Mouse (Mus musculus) neural tube, embryonic 15.5 days (tissue): ENCODE data around the gene Wbp2nl. TPM values are rescaled to one million over a fixed set of nuclear protein-coding genes. Genes with fewer than 3 reads are reported as not detected.

Source experiments
- ATAC-seq: fragments of 200-750 bp; cut with Nextera tagmentation; 2 replicates; pipeline ENCODE4 v1.8.0; 2017; ENCODE audit warnings: mild to moderate bottlenecking, moderate TSS enrichment, moderate library complexity; ENCODE audit not compliant: low FRiP score
- H3K27ac ChIP-seq: fragments of 300-500 bp; sonication (generic); replicated peaks from 2 replicates; pipeline ENCODE4 v1.5.1; 2015; ENCODE audit warnings: mild to moderate bottlenecking, inconsistent platforms
- H3K27me3 ChIP-seq: fragments of 300-500 bp; sonication (generic); replicated peaks from 2 replicates; pipeline ENCODE4 v1.6.1; 2015; ENCODE audit warnings: inconsistent platforms
- H3K36me3 ChIP-seq: fragments of 300-500 bp; sonication (generic); 2 replicates; pipeline ENCODE4 v1.6.1; 2015; ENCODE audit warnings: inconsistent platforms
- H3K4me1 ChIP-seq: fragments of 300-500 bp; sonication (generic); 2 replicates; pipeline ENCODE4 v1.6.1; 2015; ENCODE audit warnings: inconsistent platforms
- H3K4me2 ChIP-seq: fragments of 300-500 bp; sonication (generic); 2 replicates; pipeline ENCODE4 v1.6.1; 2015; ENCODE audit warnings: inconsistent platforms, mild to moderate bottlenecking, moderate library complexity
- H3K4me3 ChIP-seq: fragments of 300-500 bp; sonication (generic); replicated peaks from 2 replicates; pipeline ENCODE4 v1.5.1; 2015; ENCODE audit warnings: mild to moderate bottlenecking, inconsistent platforms
- H3K9ac ChIP-seq: fragments of 300-500 bp; sonication (generic); replicated peaks from 2 replicates; pipeline ENCODE4 v1.6.1; 2015; ENCODE audit warnings: mild to moderate bottlenecking, inconsistent platforms
- H3K9me3 ChIP-seq: fragments of 300-500 bp; sonication (generic); replicated peaks from 2 replicates; pipeline ENCODE4 v1.6.1; 2016; ENCODE audit warnings: inconsistent platforms
- WGBS: fragments of 180-500 bp; shearing (Covaris S2); methylation state at CpG from one replicate; pipeline ENCODE4 v1.1.7; 2015; ENCODE audit warnings: mixed read lengths; 5-methylcytosine and 5-hydroxymethylcytosine counted together
- polyA plus RNA-seq: library from polyadenylated mRNA; unstranded; fragments of >200 nt; fragmentation: Nextera tagmentation; extraction: Ambion mirVana; gene quantifications from 2 replicates; pipeline ENCODE4 v1.2.1, GENCODE M21; 2015

Wbp2nl gene
- 0.10 and 0.13 TPM in 2 replicates for polyA plus RNA-seq

DNA sequence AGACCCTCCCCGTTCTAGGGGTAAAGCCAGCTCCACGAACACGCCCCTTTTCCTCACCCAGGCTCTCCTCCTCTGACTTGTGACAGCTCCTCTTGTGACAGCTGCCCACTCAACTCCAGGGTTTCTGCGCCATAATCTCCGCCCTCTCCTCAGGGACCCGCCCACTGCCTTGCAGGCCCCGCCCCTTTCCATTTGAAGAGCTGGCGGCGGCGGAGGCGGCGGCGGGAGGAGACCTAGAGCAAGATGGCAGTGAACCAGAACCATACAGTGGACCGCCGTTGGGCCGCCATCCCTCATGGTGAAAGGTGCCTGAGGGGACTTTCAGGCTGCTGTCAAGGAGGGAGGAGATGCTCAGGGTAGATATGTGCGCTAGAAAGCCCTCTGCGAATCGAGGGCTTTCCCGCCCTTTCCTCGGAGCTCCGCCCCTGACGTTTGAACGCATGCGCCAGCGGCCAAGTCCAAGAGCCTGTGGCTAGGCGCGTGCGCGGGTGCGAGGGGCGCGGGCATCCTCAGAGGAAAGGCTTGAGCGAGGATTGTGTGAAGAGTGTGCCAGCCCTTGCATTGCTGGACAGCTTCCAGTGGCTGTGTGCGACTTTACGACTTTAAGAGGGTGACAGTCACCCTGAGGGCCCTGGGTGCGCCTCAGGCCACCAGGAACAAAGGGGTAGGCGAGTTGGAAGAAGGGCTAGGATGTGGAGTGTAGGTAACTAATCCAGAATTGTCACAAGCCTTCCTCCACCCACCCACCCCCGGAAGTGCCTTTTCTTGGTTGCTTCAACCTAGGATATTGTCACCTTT, at the start of gene Wbp2nl:
Gene Wbp2nl (plus strand): TSS at position 191 of the 798 bp plus-strand sequence.
- Histone ChIP-seq H3K4me2 (peak within 1 kb of the TSS; percentile 38), H3K27me3 (no peaks in the 10 kb centered on the region), H3K4me3 (0 out of 2 replicates have a peak within 1 kb of the TSS, but pooled peaks have one; percentile 6), H3K36me3 (no peaks in the 10 kb centered on the region), H3K9ac (no peak within 1 kb of the TSS), H3K27ac (no peak within 1 kb of the TSS), H3K4me1 (peaks cover 8% of the 10 kb centered on the region), H3K9me3 (no peaks in the 10 kb centered on the region)
- no peak for ATAC-seq
- 63% methylated on average over 39 of the region's 39 CpGs for WGBS

DNA sequence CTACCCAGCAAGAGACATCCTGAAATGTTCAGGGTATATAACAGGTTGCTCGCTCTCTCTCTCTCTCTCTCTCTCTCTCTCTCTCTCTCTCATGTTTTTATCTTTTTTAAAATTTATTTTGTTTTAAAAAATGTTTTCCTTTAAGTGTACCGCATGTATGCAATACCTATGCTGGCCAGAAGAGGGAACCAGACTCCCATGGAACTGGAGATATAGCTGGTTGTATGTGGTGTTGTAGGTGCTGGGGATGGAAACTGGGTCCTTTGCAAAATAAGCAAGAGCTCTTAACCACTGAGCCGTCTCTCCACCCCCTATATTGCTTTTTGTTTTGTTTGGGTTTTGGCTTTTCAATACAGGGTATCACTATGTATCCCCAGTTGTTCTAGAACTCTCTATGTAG, 47.2 kb upstream of the Wbp2nl start:
- Histone ChIP-seq H3K27me3 (no peaks in the 10 kb centered on the region), H3K27ac (no peak overlapping the region), H3K4me3 (no peak overlapping the region), H3K4me2 (no peak overlapping the region), H3K9me3 (no peaks in the 10 kb centered on the region), H3K9ac (no peak overlapping the region), H3K4me1 (peaks cover 18% of the 10 kb centered on the region), H3K36me3 (no peaks in the 10 kb centered on the region)
- WGBS: 92% methylated on average over 3 of the region's 3 CpGs
- no peak for ATAC-seq

DNA sequence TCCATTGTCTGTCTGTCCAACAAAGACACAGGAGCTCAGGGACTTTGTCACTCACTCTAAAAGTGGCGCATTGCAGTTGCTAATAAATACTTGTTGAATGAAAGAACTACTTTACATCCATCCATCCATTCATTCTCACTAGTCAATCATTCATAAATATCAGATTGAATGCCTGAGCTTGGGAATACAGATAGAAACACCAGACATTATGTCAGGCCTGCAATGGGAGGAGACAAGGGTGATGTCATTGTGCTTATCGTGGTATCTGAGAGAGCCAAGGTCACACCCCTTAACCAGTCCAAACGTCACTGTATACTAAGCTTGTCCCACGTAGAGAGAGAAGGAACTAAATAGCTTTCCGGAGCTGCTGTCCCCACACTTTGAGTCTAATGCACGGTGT, 46.7 kb upstream of the Wbp2nl start, which contains the start of gene 1500009C09Rik:
Gene 1500009C09Rik (plus strand): TSS at position 301 of the 400 bp plus-strand sequence.
- H3K9ac ChIP-seq: no peak within 1 kb of the TSS
- no peaks in the 10 kb centered on the region for H3K9me3 ChIP-seq
- no peaks in the 10 kb centered on the region for H3K27me3 ChIP-seq
- 91% methylated on average over 6 of the region's 6 CpGs for WGBS
- no peaks in the 10 kb centered on the region for H3K36me3 ChIP-seq
- H3K27ac ChIP-seq: no peak within 1 kb of the TSS
- H3K4me2 ChIP-seq: no peak within 1 kb of the TSS
- ATAC-seq: no peak
- H3K4me1 ChIP-seq: peaks cover 23% of the 10 kb centered on the region
- no peak within 1 kb of the TSS for H3K4me3 ChIP-seq

- Histone ChIP-seq H3K4me3 (peak overlapping the region; percentile 50; the same call in 1 of the 2 replicates), H3K4me2 (peak overlapping the region; percentile 67)
Measured at GRCm38 (mm10) chr15:82255248-82255647, 43.5 kb upstream of the Wbp2nl start.

GRCm38 (mm10) chr15:82255944-82256383, 42.8 kb upstream of the Wbp2nl start:
- ATAC-seq: peak; percentile 95
- H3K36me3 ChIP-seq: 0 out of 2 replicates have a peak, but pooled peaks cover 3% of the 10 kb centered on the region
- peak overlapping the region; percentile 61 for H3K9ac ChIP-seq
- peak overlapping the region; percentile 84 for H3K27ac ChIP-seq
- H3K9me3 ChIP-seq: no peaks in the 10 kb centered on the region
- peak overlapping the region; percentile 50 for H3K4me3 ChIP-seq
- whole genome bisulfite sequencing: 4% methylated on average over 10 of the region's 10 CpGs
- H3K27me3 ChIP-seq: no peaks in the 10 kb centered on the region
- peak overlapping the region; percentile 67 for H3K4me2 ChIP-seq
- H3K4me1 ChIP-seq: peaks cover 28% of the 10 kb centered on the region

More at GRCm38 (mm10) chr15:82255248-82255647, 43.5 kb upstream of the Wbp2nl start:
- peaks cover 28% of the 10 kb centered on the region for H3K4me1 ChIP-seq
- H3K9me3 ChIP-seq: no peaks in the 10 kb centered on the region
- no peaks in the 10 kb centered on the region for H3K27me3 ChIP-seq
- WGBS: 30% methylated on average over 4 of the region's 4 CpGs
- 0 out of 2 replicates have a peak, but pooled peaks cover 3% of the 10 kb centered on the region for H3K36me3 ChIP-seq
- no peak for ATAC-seq
- no peak overlapping the region for H3K9ac ChIP-seq
- peak overlapping the region; percentile 84 for H3K27ac ChIP-seq

- 17% methylated on average over 16 of the region's 16 CpGs for WGBS
- no peak for ATAC-seq
Measured at GRCm38 (mm10) chr15:82259510-82259909, 39.2 kb upstream of the Wbp2nl start.

DNA sequence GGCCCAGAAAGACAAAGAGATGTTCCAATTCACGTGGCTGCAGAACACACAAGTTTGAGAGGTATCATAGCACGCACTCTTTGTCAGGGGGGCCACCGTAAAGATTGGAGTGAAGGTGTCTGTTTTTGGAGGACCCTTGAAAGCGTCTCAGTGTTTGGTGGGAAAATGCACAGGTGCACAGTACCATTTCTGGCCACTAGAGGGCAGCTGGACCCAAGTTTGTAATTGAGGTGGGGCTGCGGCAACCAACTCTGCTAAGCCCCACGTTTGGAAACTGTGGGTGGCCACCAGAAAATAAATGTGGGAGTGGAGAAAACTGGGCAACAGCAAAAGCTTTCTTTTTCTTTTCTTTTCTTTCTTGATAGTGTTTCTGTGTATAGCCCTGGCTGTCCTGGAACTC, 32.4 kb upstream of the Wbp2nl start:
- H3K4me2 ChIP-seq: no peak overlapping the region
- 0 out of 2 replicates have a peak, but pooled peaks have one; percentile 26 for ATAC-seq
- H3K9me3 ChIP-seq: no peaks in the 10 kb centered on the region
- H3K27me3 ChIP-seq: no peaks in the 10 kb centered on the region; the same call in 1 of the 2 replicates
- H3K36me3 ChIP-seq: no peaks in the 10 kb centered on the region
- WGBS: 12% methylated on average over 6 of the region's 6 CpGs
- peaks cover 33% of the 10 kb centered on the region for H3K4me1 ChIP-seq
- H3K4me3 ChIP-seq: no peak overlapping the region
- H3K27ac ChIP-seq: no peak overlapping the region
- no peak overlapping the region for H3K9ac ChIP-seq

More at GRCm38 (mm10) chr15:82259510-82259909, 39.2 kb upstream of the Wbp2nl start:
- H3K4me1 ChIP-seq: peaks cover 30% of the 10 kb centered on the region
- 0 out of 2 replicates have a peak, but pooled peaks cover 3% of the 10 kb centered on the region for H3K36me3 ChIP-seq
- H3K4me3 ChIP-seq: no peak overlapping the region
- H3K27ac ChIP-seq: no peak overlapping the region
- H3K27me3 ChIP-seq: no peaks in the 10 kb centered on the region; the same call in 1 of the 2 replicates
- H3K9me3 ChIP-seq: no peaks in the 10 kb centered on the region
- H3K9ac ChIP-seq: no peak overlapping the region
- H3K4me2 ChIP-seq: no peak overlapping the region

DNA sequence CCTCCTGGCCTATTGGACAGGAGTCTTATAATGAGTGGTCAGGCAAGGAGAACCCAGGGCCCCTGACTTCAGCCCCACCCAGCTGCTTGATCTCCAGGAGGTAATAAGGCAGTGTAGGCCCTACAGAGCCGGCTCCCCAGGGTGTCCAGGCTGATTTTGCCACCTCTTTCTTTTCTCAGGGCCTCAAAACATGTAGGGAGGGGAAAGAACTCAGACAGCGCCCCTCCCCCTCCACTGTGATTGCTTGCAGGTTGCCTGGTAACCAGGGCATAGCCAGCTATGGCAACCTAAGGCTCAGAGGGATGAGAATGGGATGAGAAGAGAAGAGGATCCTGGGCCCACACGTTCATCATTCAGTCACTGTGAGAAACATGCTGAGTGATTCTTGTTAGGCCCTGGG, 30.6 kb upstream of the Wbp2nl start:
- Histone ChIP-seq H3K4me1 (peaks cover 33% of the 10 kb centered on the region), H3K9me3 (no peaks in the 10 kb centered on the region), H3K27me3 (peaks cover 7% of the 10 kb centered on the region; the same call in 1 of the 2 replicates), H3K4me3 (no peak overlapping the region), H3K36me3 (no peaks in the 10 kb centered on the region), H3K27ac (peak overlapping the region; percentile 57), H3K9ac (no peak overlapping the region), H3K4me2 (no peak overlapping the region)
- ATAC-seq: no peak
- 11% methylated on average over 3 of the region's 3 CpGs for WGBS

DNA sequence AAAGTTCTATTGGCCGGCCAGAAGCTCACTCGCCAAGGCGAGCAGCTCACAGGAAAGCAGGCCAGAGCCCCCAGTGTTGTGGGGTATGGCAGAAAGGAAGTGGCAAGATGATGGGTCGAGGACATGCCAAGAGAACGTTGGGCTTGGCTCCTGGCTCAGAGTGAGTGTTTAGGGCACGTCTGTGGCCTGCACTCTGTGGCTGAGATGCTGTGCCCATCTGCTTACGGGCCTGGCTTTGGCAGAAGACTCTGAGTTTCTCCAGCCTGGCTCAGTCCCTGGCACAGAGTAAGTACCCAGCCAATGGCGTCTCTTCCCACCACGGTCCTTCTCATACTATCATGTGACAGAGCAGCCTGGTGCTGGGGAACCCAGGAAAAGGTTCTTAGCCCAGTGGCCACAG, 30.0 kb upstream of the Wbp2nl start:
- Histone ChIP-seq H3K27ac (peak overlapping the region; percentile 57), H3K9me3 (no peaks in the 10 kb centered on the region), H3K4me1 (peaks cover 35% of the 10 kb centered on the region), H3K4me2 (no peak overlapping the region), H3K36me3 (no peaks in the 10 kb centered on the region), H3K27me3 (peaks cover 7% of the 10 kb centered on the region; the same call in 1 of the 2 replicates), H3K9ac (no peak overlapping the region), H3K4me3 (no peak overlapping the region)
- ATAC-seq: no peak
- 85% methylated on average over 9 of the region's 9 CpGs for WGBS

GRCm38 (mm10) chr15:82271201-82271600, 27.6 kb upstream of the Wbp2nl start:
- H3K9me3 ChIP-seq: no peaks in the 10 kb centered on the region
- H3K27ac ChIP-seq: no peak overlapping the region
- H3K4me2 ChIP-seq: no peak overlapping the region
- no peak overlapping the region for H3K4me3 ChIP-seq
- 0 out of 2 replicates have a peak, but pooled peaks cover 7% of the 10 kb centered on the region for H3K27me3 ChIP-seq
- H3K9ac ChIP-seq: no peak overlapping the region
- no peak for ATAC-seq
- no peaks in the 10 kb centered on the region for H3K36me3 ChIP-seq
- WGBS: 1% methylated on average over 5 of the region's 5 CpGs
- peaks cover 37% of the 10 kb centered on the region for H3K4me1 ChIP-seq

GRCm38 (mm10) chr15:82272295-82272694, 26.5 kb upstream of the Wbp2nl start:
- peaks cover 47% of the 10 kb centered on the region for H3K4me1 ChIP-seq
- no peak overlapping the region for H3K27ac ChIP-seq
- no peak overlapping the region for H3K4me2 ChIP-seq
- H3K4me3 ChIP-seq: no peak overlapping the region
- no peaks in the 10 kb centered on the region for H3K9me3 ChIP-seq
- 89% methylated on average over 6 of the region's 6 CpGs for WGBS
- no peak overlapping the region for H3K9ac ChIP-seq
- H3K27me3 ChIP-seq: 0 out of 2 replicates have a peak, but pooled peaks cover 7% of the 10 kb centered on the region
- H3K36me3 ChIP-seq: no peaks in the 10 kb centered on the region
- ATAC-seq: no peak

DNA sequence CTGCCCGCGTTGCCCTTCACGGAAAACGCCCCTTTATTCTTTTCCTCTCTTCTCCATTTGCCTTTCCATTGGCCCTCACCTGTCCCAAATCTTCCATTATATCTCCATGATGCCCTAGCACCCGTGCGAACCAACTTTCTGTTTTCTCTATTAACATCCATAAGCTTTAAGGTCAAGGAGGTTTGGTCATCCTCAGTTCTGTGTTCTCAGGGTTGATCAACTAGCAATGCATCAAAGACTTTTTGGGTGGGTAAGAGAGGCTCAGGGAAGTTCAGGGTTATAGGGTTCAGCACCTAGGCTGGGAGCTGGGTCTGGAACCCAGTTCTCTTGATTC, 24.2 kb upstream of the Wbp2nl start, which contains the start of gene Sept3:
Gene Sept3 (plus strand): TSS at position 301 of the 334 bp plus-strand sequence.
- Histone ChIP-seq H3K36me3 (peaks cover 14% of the 10 kb centered on the region), H3K4me1 (peaks cover 42% of the 10 kb centered on the region), H3K4me2 (peak within 1 kb of the TSS; percentile 87), H3K4me3 (peak within 1 kb of the TSS; percentile 63), H3K9ac (peak within 1 kb of the TSS; percentile 64), H3K9me3 (no peaks in the 10 kb centered on the region), H3K27me3 (0 out of 2 replicates have a peak, but pooled peaks cover 7% of the 10 kb centered on the region), H3K27ac (peak within 1 kb of the TSS; percentile 96)
- 24% methylated on average over 6 of the region's 6 CpGs for WGBS
- ATAC-seq: no peak
